Mouse (Mus musculus): ENCODE results near the gene Flnb. TPM values are rescaled to one million over a fixed set of nuclear protein-coding genes. Genes with fewer than 3 reads are reported as not detected.

The Flnb gene
- polyA plus RNA-seq, 1 experiment from 2014 or later, result 12.6 TPM

GRCm38 (mm10) chr14:7919309-7919708 is 101.6 kb downstream of the Flnb start:
- no peak overlapping the region for H3K4me2 ChIP-seq
- no peaks in the 10 kb centered on the region for H3K27me3 ChIP-seq (replicated peaks)
- no peak for ATAC-seq (replicated peaks)
- no peak overlapping the region for H3K4me3 ChIP-seq
- WGBS, result 93% methylated on average over 5 of the region's 5 CpGs
- no peaks in the 10 kb centered on the region for H3K9me3 ChIP-seq
- no peak overlapping the region for H3K27ac ChIP-seq
- H3K9ac ChIP-seq, result no peak overlapping the region
- H3K36me3 ChIP-seq (replicated peaks), result peaks cover 36% of the 10 kb centered on the region
- no peaks in the 10 kb centered on the region for H3K4me1 ChIP-seq

GRCm38 (mm10) chr14:7919921-7920320 is 102.2 kb downstream of the Flnb start:
- no peak overlapping the region for H3K9ac ChIP-seq
- no peaks in the 10 kb centered on the region for H3K27me3 ChIP-seq (replicated peaks)
- H3K27ac ChIP-seq, result no peak overlapping the region
- no peaks in the 10 kb centered on the region for H3K9me3 ChIP-seq
- no peaks in the 10 kb centered on the region for H3K4me1 ChIP-seq
- no peak for ATAC-seq (replicated peaks)
- peaks cover 36% of the 10 kb centered on the region for H3K36me3 ChIP-seq (replicated peaks)
- WGBS, result 79% methylated on average over 4 of the region's 4 CpGs
- no peak overlapping the region for H3K4me3 ChIP-seq
- H3K4me2 ChIP-seq, result no peak overlapping the region

GRCm38 (mm10) chr14:7921459-7921858 is 103.7 kb downstream of the Flnb start:
- H3K27me3 ChIP-seq (replicated peaks), result no peaks in the 10 kb centered on the region
- H3K4me3 ChIP-seq, result no peak overlapping the region
- H3K9ac ChIP-seq, result no peak overlapping the region
- H3K4me1 ChIP-seq, result no peaks in the 10 kb centered on the region
- H3K9me3 ChIP-seq, result no peaks in the 10 kb centered on the region
- 91% methylated on average over 5 of the region's 5 CpGs for WGBS
- ATAC-seq (replicated peaks), result no peak
- peaks cover 38% of the 10 kb centered on the region for H3K36me3 ChIP-seq (replicated peaks)
- no peak overlapping the region for H3K4me2 ChIP-seq
- no peak overlapping the region for H3K27ac ChIP-seq

- H3K4me1 ChIP-seq, result no peaks in the 10 kb centered on the region
- no peaks in the 10 kb centered on the region for H3K9me3 ChIP-seq
- H3K27me3 ChIP-seq (replicated peaks), result no peaks in the 10 kb centered on the region
- no peak overlapping the region for H3K4me3 ChIP-seq
- no peak for ATAC-seq (replicated peaks)
- H3K36me3 ChIP-seq (replicated peaks), result peaks cover 30% of the 10 kb centered on the region; the same call in 1 of the 2 replicates
- no peak overlapping the region for H3K4me2 ChIP-seq
- no peak overlapping the region for H3K9ac ChIP-seq
- H3K27ac ChIP-seq, result no peak overlapping the region
Measured at GRCm38 (mm10) chr14:7923635-7924034, 105.9 kb downstream of the Flnb start.

GRCm38 (mm10) chr14:7928362-7928761 is 110.6 kb downstream of the Flnb start:
- 100% methylated on average over 1 of the region's 1 CpGs for WGBS
- Histone ChIP-seq H3K4me1 (no peaks in the 10 kb centered on the region), H3K9me3 (no peaks in the 10 kb centered on the region), H3K9ac (no peak overlapping the region), H3K27ac (no peak overlapping the region), H3K27me3 (replicated peaks) (no peaks in the 10 kb centered on the region), H3K4me2 (no peak overlapping the region), H3K4me3 (no peak overlapping the region), H3K36me3 (replicated peaks) (peaks cover 47% of the 10 kb centered on the region; the same call in 1 of the 2 replicates)
- no peak for ATAC-seq (replicated peaks)

- H3K4me3 ChIP-seq, result no peak overlapping the region
- H3K27me3 ChIP-seq (replicated peaks), result no peaks in the 10 kb centered on the region
- no peak overlapping the region for H3K4me2 ChIP-seq
- H3K27ac ChIP-seq, result no peak overlapping the region
- no peaks in the 10 kb centered on the region for H3K4me1 ChIP-seq
- WGBS, result 93% methylated on average over 7 of the region's 7 CpGs
- H3K9ac ChIP-seq, result no peak overlapping the region
- H3K36me3 ChIP-seq (replicated peaks), result peaks cover 46% of the 10 kb centered on the region; the same call in 1 of the 2 replicates
- no peaks in the 10 kb centered on the region for H3K9me3 ChIP-seq
- ATAC-seq (replicated peaks), result no peak
Measured at GRCm38 (mm10) chr14:7929029-7929428, 111.3 kb downstream of the Flnb start.

- no peak overlapping the region for H3K27ac ChIP-seq
- H3K4me2 ChIP-seq, result no peak overlapping the region
- H3K9me3 ChIP-seq, result no peaks in the 10 kb centered on the region
- H3K27me3 ChIP-seq (replicated peaks), result no peaks in the 10 kb centered on the region
- ATAC-seq (replicated peaks), result no peak
- no peak overlapping the region for H3K4me3 ChIP-seq
- H3K9ac ChIP-seq, result no peak overlapping the region
- peaks cover 53% of the 10 kb centered on the region for H3K36me3 ChIP-seq (replicated peaks)
- H3K4me1 ChIP-seq, result peaks cover 7% of the 10 kb centered on the region; the same call in 1 of the 2 replicates
- WGBS, result 94% methylated on average over 4 of the region's 4 CpGs
Measured at GRCm38 (mm10) chr14:7932151-7932550, 114.4 kb downstream of the Flnb start.

GRCm38 (mm10) chr14:7934166-7934565 is 116.4 kb downstream of the Flnb start:
- Histone ChIP-seq H3K27ac (no peak overlapping the region), H3K27me3 (replicated peaks) (no peaks in the 10 kb centered on the region), H3K9me3 (no peaks in the 10 kb centered on the region), H3K4me3 (no peak overlapping the region), H3K9ac (no peak overlapping the region), H3K4me1 (peaks cover 8% of the 10 kb centered on the region; the same call in 1 of the 2 replicates), H3K4me2 (no peak overlapping the region), H3K36me3 (replicated peaks) (peaks cover 40% of the 10 kb centered on the region)
- WGBS, result 94% methylated on average over 7 of the region's 7 CpGs
- no peak for ATAC-seq (replicated peaks)

- Histone ChIP-seq H3K4me3 (no peak overlapping the region), H3K36me3 (replicated peaks) (peaks cover 29% of the 10 kb centered on the region), H3K9ac (no peak overlapping the region), H3K4me2 (peak overlapping the region; percentile 24), H3K27ac (no peak overlapping the region), H3K9me3 (no peaks in the 10 kb centered on the region), H3K4me1 (peaks cover 8% of the 10 kb centered on the region; the same call in 1 of the 2 replicates), H3K27me3 (replicated peaks) (no peaks in the 10 kb centered on the region)
- WGBS, result 15% methylated on average over 17 of the region's 17 CpGs
- ATAC-seq (replicated peaks), result peak; percentile 80
Measured at GRCm38 (mm10) chr14:7937052-7937630, 119.4 kb downstream of the Flnb start.

GRCm38 (mm10) chr14:7938809-7939784 is 121.3 kb downstream of the Flnb start:
- WGBS, result 89% methylated on average over 19 of the region's 19 CpGs
- H3K27ac ChIP-seq, result no peak overlapping the region
- H3K4me2 ChIP-seq, result no peak overlapping the region
- H3K4me3 ChIP-seq, result no peak overlapping the region
- no peaks in the 10 kb centered on the region for H3K9me3 ChIP-seq
- H3K4me1 ChIP-seq, result peaks cover 8% of the 10 kb centered on the region; the same call in 1 of the 2 replicates
- no peak for ATAC-seq (replicated peaks)
- H3K27me3 ChIP-seq (replicated peaks), result no peaks in the 10 kb centered on the region
- no peak overlapping the region for H3K9ac ChIP-seq
- peaks cover 38% of the 10 kb centered on the region for H3K36me3 ChIP-seq (replicated peaks)

GRCm38 (mm10) chr14:7941413-7941812 is 123.7 kb downstream of the Flnb start:
- ATAC-seq (replicated peaks), result no peak
- 82% methylated on average over 5 of the region's 5 CpGs for WGBS
- Histone ChIP-seq H3K9ac (no peak overlapping the region), H3K27ac (no peak overlapping the region), H3K27me3 (replicated peaks) (no peaks in the 10 kb centered on the region), H3K4me3 (no peak overlapping the region), H3K36me3 (replicated peaks) (peaks cover 28% of the 10 kb centered on the region), H3K4me2 (no peak overlapping the region), H3K9me3 (no peaks in the 10 kb centered on the region), H3K4me1 (peaks cover 8% of the 10 kb centered on the region; the same call in 1 of the 2 replicates)

- Histone ChIP-seq H3K4me1 (no peaks in the 10 kb centered on the region), H3K27ac (no peak overlapping the region), H3K9ac (no peak overlapping the region), H3K36me3 (replicated peaks) (peaks cover 28% of the 10 kb centered on the region), H3K27me3 (replicated peaks) (no peaks in the 10 kb centered on the region), H3K4me3 (no peak overlapping the region), H3K9me3 (no peaks in the 10 kb centered on the region), H3K4me2 (no peak overlapping the region)
- WGBS, result 74% methylated on average over 7 of the region's 7 CpGs
- 0 out of 2 replicates have a peak, but pooled peaks have one; percentile 37 for ATAC-seq (replicated peaks)
Measured at GRCm38 (mm10) chr14:7943101-7943800, 125.5 kb downstream of the Flnb start.

Data from midbrain, embryonic 15.5 days (tissue).